Mouse (Mus musculus) limb, embryonic 14.5 days (tissue): ENCODE data around the gene Cul7. TPM values are rescaled to one million over a fixed set of nuclear protein-coding genes. Genes with fewer than 3 reads are reported as not detected.

Experiments
- ATAC-seq: fragments of 200-750 bp; cut with Nextera tagmentation; 2 replicates; pipeline ENCODE4 v1.8.0; 2017; ENCODE audit warnings: low read depth, moderate number of reproducible peaks, moderate TSS enrichment; ENCODE audit not compliant: low FRiP score
- DNase-seq: peaks from one replicate; pipeline ENCODE4 v3.0.0-alpha.2; 2015; ENCODE audit warnings: low spot score
- H3K27ac ChIP-seq: fragments of 300-500 bp; sonication (generic); replicated peaks from 2 replicates; pipeline ENCODE4 v1.5.1; 2014; ENCODE audit warnings: low read depth, mild to moderate bottlenecking, low read length, moderate library complexity, mixed read lengths
- H3K27me3 ChIP-seq: fragments of 300-500 bp; sonication (generic); 2 replicates; pipeline ENCODE4 v1.6.1; 2014; ENCODE audit warnings: low read length, mixed read lengths; ENCODE audit not compliant: control insufficient read depth, insufficient read depth
- H3K36me3 ChIP-seq: fragments of 300-500 bp; sonication (generic); 2 replicates; pipeline ENCODE4 v1.6.1; 2014; ENCODE audit warnings: mild to moderate bottlenecking, low read length, moderate library complexity, mixed read lengths; ENCODE audit not compliant: control insufficient read depth, insufficient read depth
- H3K4me1 ChIP-seq: fragments of 300-500 bp; sonication (generic); 2 replicates; pipeline ENCODE4 v1.6.1; 2014; ENCODE audit warnings: antibody characterized with exemption, low read length, mixed read lengths; ENCODE audit not compliant: control insufficient read depth, insufficient read depth
- H3K4me2 ChIP-seq: fragments of 300-500 bp; sonication (generic); replicated peaks from 2 replicates; pipeline ENCODE4 v1.6.1; 2014; ENCODE audit warnings: low read depth, mild to moderate bottlenecking, low read length, moderate library complexity; ENCODE audit not compliant: severe bottlenecking
- H3K4me3 ChIP-seq: fragments of 300-500 bp; sonication (generic); replicated peaks from 2 replicates; pipeline ENCODE4 v1.5.1; 2014; ENCODE audit warnings: low read length
- H3K9ac ChIP-seq: fragments of 300-500 bp; sonication (generic); 2 replicates; pipeline ENCODE4 v1.6.1; 2014; ENCODE audit warnings: mild to moderate bottlenecking, low read depth, low read length, moderate library complexity; ENCODE audit not compliant: severe bottlenecking
- H3K9me3 ChIP-seq: fragments of 300-500 bp; sonication (generic); 2 replicates; pipeline ENCODE4 v1.6.1; 2016; ENCODE audit warnings: low read length; ENCODE audit not compliant: control insufficient read depth
- POLR2A ChIP-seq: fragments of 200-500 bp; IDR thresholded peaks from 2 replicates; pipeline ENCODE4 v1.8.0; 2012; ENCODE audit warnings: inconsistent platforms, mild to moderate bottlenecking, moderate library complexity, borderline replicate concordance; ENCODE audit not compliant: insufficient read depth, insufficient read length; ENCODE audit errors: extremely low read depth
- WGBS: fragments of 180-500 bp; shearing (Covaris S2); extraction: QIAGEN DNeasy Blood & Tissue Kit; methylation state at CpG from one replicate; pipeline ENCODE4 v1.1.7; 2014; 5-methylcytosine and 5-hydroxymethylcytosine counted together
- polyA plus RNA-seq, 2 experiments: library from polyadenylated mRNA; depleted of rRNA in 1 of 2; stranded (reverse) in 1 of 2; unstranded in 1 of 2; fragments of >200 nt; fragmentation: Nextera tagmentation in 1 of 2; extraction: Ambion mirVana in 1 of 2; gene quantifications; 2 replicates each; pipeline versions ENCODE4 v1.2.1 to v1.2.3; 2012 to 2014

Cul7 gene
- polyA plus RNA-seq, 2 experiments, result 52.6 to 135 TPM

- DNase-seq (no peak), ATAC-seq (no peak)
- 77% methylated on average over 12 of the region's 12 CpGs for WGBS
- H3K4me1 ChIP-seq, result peaks cover 26% of the 10 kb centered on the region
- H3K36me3 ChIP-seq, result no peaks in the 10 kb centered on the region; the same call in 1 of the 2 replicates
- no peak for TF ChIP-seq POLR2A
- no peak overlapping the region for H3K4me3 ChIP-seq
- H3K4me2 ChIP-seq, result no peak overlapping the region
- H3K9ac ChIP-seq, result no peak overlapping the region
- no peaks in the 10 kb centered on the region for H3K9me3 ChIP-seq
- H3K27ac ChIP-seq, result no peak overlapping the region
- H3K27me3 ChIP-seq, result no peaks in the 10 kb centered on the region
Observed at GRCm38 (mm10) chr17:46605987-46606386, 44.1 kb upstream of the Cul7 start.

- Histone ChIP-seq H3K9ac (no peak overlapping the region), H3K4me3 (no peak overlapping the region), H3K4me2 (0 out of 2 replicates have a peak overlapping the region, but pooled peaks have one; percentile 21), H3K27ac (0 out of 2 replicates have a peak overlapping the region, but pooled peaks have one; percentile 1), H3K4me1 (peaks cover 42% of the 10 kb centered on the region), H3K36me3 (no peaks in the 10 kb centered on the region; the same call in 1 of the 2 replicates), H3K27me3 (no peaks in the 10 kb centered on the region), H3K9me3 (no peaks in the 10 kb centered on the region)
- no peak for DNase-seq
- ATAC-seq, result no peak
- no peak for TF ChIP-seq POLR2A
- WGBS, result 54% methylated on average over 15 of the region's 15 CpGs
Observed at GRCm38 (mm10) chr17:46609721-46610514, 40.2 kb upstream of the Cul7 start.

GRCm38 (mm10) chr17:46611316-46611715 is 38.8 kb upstream of the Cul7 start:
- 96% methylated on average over 6 of the region's 6 CpGs for WGBS

GRCm38 (mm10) chr17:46612189-46612588 is 37.9 kb upstream of the Cul7 start:
- Histone ChIP-seq H3K27me3 (no peaks in the 10 kb centered on the region), H3K9me3 (no peaks in the 10 kb centered on the region), H3K27ac (no peak overlapping the region), H3K9ac (no peak overlapping the region), H3K4me3 (no peak overlapping the region), H3K36me3 (no peaks in the 10 kb centered on the region; the same call in 1 of the 2 replicates), H3K4me2 (peak overlapping the region; percentile 27; the same call in 1 of the 2 replicates), H3K4me1 (peaks cover 57% of the 10 kb centered on the region)
- DNase-seq (no peak), ATAC-seq (no peak)
- WGBS, result 15% methylated on average over 2 of the region's 2 CpGs
- TF ChIP-seq POLR2A, result no peak

More at GRCm38 (mm10) chr17:46611316-46611715, 38.8 kb upstream of the Cul7 start:
- H3K4me2 ChIP-seq, result no peak overlapping the region
- H3K27me3 ChIP-seq, result no peaks in the 10 kb centered on the region
- ATAC-seq (no peak), DNase-seq (no peak)
- no peaks in the 10 kb centered on the region for H3K9me3 ChIP-seq
- H3K4me1 ChIP-seq, result peaks cover 48% of the 10 kb centered on the region
- H3K4me3 ChIP-seq, result no peak overlapping the region
- no peak overlapping the region for H3K9ac ChIP-seq
- H3K36me3 ChIP-seq, result no peaks in the 10 kb centered on the region; the same call in 1 of the 2 replicates
- no peak overlapping the region for H3K27ac ChIP-seq
- no peak for TF ChIP-seq POLR2A

GRCm38 (mm10) chr17:46612820-46613219 is 37.3 kb upstream of the Cul7 start:
- Histone ChIP-seq H3K9ac (0 out of 2 replicates have a peak overlapping the region, but pooled peaks have one; percentile 2), H3K27ac (no peak overlapping the region), H3K4me1 (peaks cover 60% of the 10 kb centered on the region), H3K9me3 (no peaks in the 10 kb centered on the region), H3K4me2 (peak overlapping the region; percentile 27), H3K4me3 (no peak overlapping the region), H3K36me3 (no peaks in the 10 kb centered on the region; the same call in 1 of the 2 replicates), H3K27me3 (no peaks in the 10 kb centered on the region)
- no peak for DNase-seq
- TF ChIP-seq POLR2A, result no peak
- WGBS, result 10% methylated on average over 4 of the region's 4 CpGs
- no peak for ATAC-seq
